Mouse (Mus musculus): ENCODE data around the gene Xcl1. TPM values are rescaled to one million over a fixed set of nuclear protein-coding genes. Genes with fewer than 3 reads are reported as not detected.
"Not testable (repeated sequence)": the region's sequence is repeated elsewhere in the genome, so short reads cannot be mapped to it uniquely, and the experiment has no call there.

Gene Xcl1
- polyA plus RNA-seq (2014; fragmentation: Nextera tagmentation; extraction: Ambion mirVana) = not detected in 2 replicates

GRCm38 (mm10) chr1:164935477-164936044 is at the start of gene Xcl1:
Xcl1 (minus strand) TSS chr1:164935527.
- no peak for ATAC-seq (replicated peaks; ENCODE audit: insufficient number of reproducible peaks, low FRiP score, low TSS enrichment, low read depth)
- Histone ChIP-seq H3K27ac (replicated peaks; ENCODE audit: low read depth, low read length) (no peak within 1 kb of the TSS), H3K4me2 (ENCODE audit: low read depth, low read length) (no peak within 1 kb of the TSS), H3K27me3 (ENCODE audit: control insufficient read depth, insufficient read depth, low read length) (no peaks in the 10 kb centered on the region), H3K36me3 (replicated peaks; ENCODE audit: control insufficient read depth, insufficient read depth, low read depth, low read length) (no peaks in the 10 kb centered on the region), H3K4me3 (ENCODE audit: low read depth, low read length) (no peak within 1 kb of the TSS), H3K9me3 (replicated peaks; ENCODE audit: control insufficient read depth, low read length) (no peaks in the 10 kb centered on the region), H3K4me1 (ENCODE audit: control insufficient read depth, insufficient read depth, low read length) (no peaks in the 10 kb centered on the region), H3K9ac (replicated peaks; ENCODE audit: low read length) (no peak within 1 kb of the TSS)
- no peak for DNase-seq (ENCODE audit: low spot score)
- WGBS = 79% methylated on average over 9 of the region's 9 CpGs

GRCm38 (mm10) chr1:164984681-164985080 is 49.4 kb upstream of the Xcl1 start:
- not testable (repeated sequence) for H3K36me3 ChIP-seq (replicated peaks; ENCODE audit: control insufficient read depth, insufficient read depth, low read depth, low read length); H3K9ac ChIP-seq (replicated peaks; ENCODE audit: low read length); ATAC-seq (replicated peaks; ENCODE audit: insufficient number of reproducible peaks, low FRiP score, low TSS enrichment, low read depth); H3K4me3 ChIP-seq (ENCODE audit: low read depth, low read length); H3K27ac ChIP-seq (replicated peaks; ENCODE audit: low read depth, low read length); H3K4me1 ChIP-seq (ENCODE audit: control insufficient read depth, insufficient read depth, low read length); H3K27me3 ChIP-seq (ENCODE audit: control insufficient read depth, insufficient read depth, low read length); DNase-seq (ENCODE audit: low spot score); H3K4me2 ChIP-seq (ENCODE audit: low read depth, low read length); H3K9me3 ChIP-seq (replicated peaks; ENCODE audit: control insufficient read depth, low read length)
- WGBS = 88% methylated on average over 9 of the region's 10 CpGs

DNA sequence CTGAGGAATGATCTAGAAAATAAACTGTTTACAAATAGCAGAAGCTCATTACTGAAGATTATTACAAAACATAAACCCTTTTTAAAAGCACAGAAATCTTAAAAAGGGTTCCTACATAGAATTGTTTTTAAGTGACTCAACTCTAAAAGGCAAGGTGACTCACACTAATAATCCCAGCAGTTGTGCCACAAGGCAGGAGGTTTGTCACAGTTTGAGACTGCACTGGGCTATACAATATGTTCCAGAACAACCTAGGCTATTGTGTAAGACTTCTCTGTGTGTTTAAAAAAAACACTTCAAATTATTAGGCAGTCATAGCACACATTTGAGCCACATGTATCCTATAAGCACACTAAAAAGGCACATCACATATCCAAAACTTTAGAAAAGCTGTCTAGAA is 42.0 kb upstream of the Xcl1 start:
- H3K27ac ChIP-seq (replicated peaks; ENCODE audit: low read depth, low read length) = no peak overlapping the region
- H3K9me3 ChIP-seq (replicated peaks; ENCODE audit: control insufficient read depth, low read length) = no peaks in the 10 kb centered on the region
- no peaks in the 10 kb centered on the region for H3K27me3 ChIP-seq (ENCODE audit: control insufficient read depth, insufficient read depth, low read length)
- DNase-seq (ENCODE audit: low spot score) (no peak), ATAC-seq (replicated peaks; ENCODE audit: insufficient number of reproducible peaks, low FRiP score, low TSS enrichment, low read depth) (no peak)
- H3K9ac ChIP-seq (replicated peaks; ENCODE audit: low read length) = no peak overlapping the region
- no peaks in the 10 kb centered on the region for H3K4me1 ChIP-seq (ENCODE audit: control insufficient read depth, insufficient read depth, low read length)
- no peak overlapping the region for H3K4me2 ChIP-seq (ENCODE audit: low read depth, low read length)
- no peak overlapping the region for H3K4me3 ChIP-seq (ENCODE audit: low read depth, low read length)
- H3K36me3 ChIP-seq (replicated peaks; ENCODE audit: control insufficient read depth, insufficient read depth, low read depth, low read length) = no peaks in the 10 kb centered on the region

- Histone ChIP-seq H3K36me3 (replicated peaks; ENCODE audit: control insufficient read depth, insufficient read depth, low read depth, low read length) (no peaks in the 10 kb centered on the region), H3K27ac (replicated peaks; ENCODE audit: low read depth, low read length) (no peak overlapping the region), H3K27me3 (ENCODE audit: control insufficient read depth, insufficient read depth, low read length) (no peaks in the 10 kb centered on the region), H3K4me1 (ENCODE audit: control insufficient read depth, insufficient read depth, low read length) (no peaks in the 10 kb centered on the region), H3K4me3 (ENCODE audit: low read depth, low read length) (no peak overlapping the region), H3K4me2 (ENCODE audit: low read depth, low read length) (no peak overlapping the region), H3K9ac (replicated peaks; ENCODE audit: low read length) (no peak overlapping the region), H3K9me3 (replicated peaks; ENCODE audit: control insufficient read depth, low read length) (no peaks in the 10 kb centered on the region)
- ATAC-seq (replicated peaks; ENCODE audit: insufficient number of reproducible peaks, low FRiP score, low TSS enrichment, low read depth) (no peak), DNase-seq (ENCODE audit: low spot score) (no peak)
- WGBS = 87% methylated on average over 7 of the region's 7 CpGs
These were observed 40.4 kb upstream of the Xcl1 start for GRCm38 (mm10) chr1:164975729-164976128.

GRCm38 (mm10) chr1:164975276-164975675 is 39.9 kb upstream of the Xcl1 start:
- WGBS = 80% methylated on average over 3 of the region's 3 CpGs
- no peaks in the 10 kb centered on the region for H3K4me1 ChIP-seq (ENCODE audit: control insufficient read depth, insufficient read depth, low read length)

GRCm38 (mm10) chr1:164973790-164974189 is 38.5 kb upstream of the Xcl1 start:
- no peak for ATAC-seq (replicated peaks; ENCODE audit: insufficient number of reproducible peaks, low FRiP score, low TSS enrichment, low read depth)
- Histone ChIP-seq H3K27ac (replicated peaks; ENCODE audit: low read depth, low read length) (no peak overlapping the region), H3K4me1 (ENCODE audit: control insufficient read depth, insufficient read depth, low read length) (no peaks in the 10 kb centered on the region), H3K9me3 (replicated peaks; ENCODE audit: control insufficient read depth, low read length) (no peaks in the 10 kb centered on the region), H3K4me2 (ENCODE audit: low read depth, low read length) (no peak overlapping the region), H3K27me3 (ENCODE audit: control insufficient read depth, insufficient read depth, low read length) (no peaks in the 10 kb centered on the region), H3K9ac (replicated peaks; ENCODE audit: low read length) (no peak overlapping the region), H3K36me3 (replicated peaks; ENCODE audit: control insufficient read depth, insufficient read depth, low read depth, low read length) (no peaks in the 10 kb centered on the region), H3K4me3 (ENCODE audit: low read depth, low read length) (no peak overlapping the region)
- DNase-seq (ENCODE audit: low spot score) = peak; percentile 5
- WGBS = 26% methylated on average over 3 of the region's 3 CpGs

More at GRCm38 (mm10) chr1:164975276-164975675, 39.9 kb upstream of the Xcl1 start:
- Histone ChIP-seq H3K4me3 (ENCODE audit: low read depth, low read length) (no peak overlapping the region), H3K27ac (replicated peaks; ENCODE audit: low read depth, low read length) (no peak overlapping the region), H3K36me3 (replicated peaks; ENCODE audit: control insufficient read depth, insufficient read depth, low read depth, low read length) (no peaks in the 10 kb centered on the region), H3K9ac (replicated peaks; ENCODE audit: low read length) (no peak overlapping the region), H3K27me3 (ENCODE audit: control insufficient read depth, insufficient read depth, low read length) (no peaks in the 10 kb centered on the region), H3K4me2 (ENCODE audit: low read depth, low read length) (no peak overlapping the region), H3K9me3 (replicated peaks; ENCODE audit: control insufficient read depth, low read length) (no peaks in the 10 kb centered on the region)
- no peak for DNase-seq (ENCODE audit: low spot score)
- no peak for ATAC-seq (replicated peaks; ENCODE audit: insufficient number of reproducible peaks, low FRiP score, low TSS enrichment, low read depth)

DNA sequence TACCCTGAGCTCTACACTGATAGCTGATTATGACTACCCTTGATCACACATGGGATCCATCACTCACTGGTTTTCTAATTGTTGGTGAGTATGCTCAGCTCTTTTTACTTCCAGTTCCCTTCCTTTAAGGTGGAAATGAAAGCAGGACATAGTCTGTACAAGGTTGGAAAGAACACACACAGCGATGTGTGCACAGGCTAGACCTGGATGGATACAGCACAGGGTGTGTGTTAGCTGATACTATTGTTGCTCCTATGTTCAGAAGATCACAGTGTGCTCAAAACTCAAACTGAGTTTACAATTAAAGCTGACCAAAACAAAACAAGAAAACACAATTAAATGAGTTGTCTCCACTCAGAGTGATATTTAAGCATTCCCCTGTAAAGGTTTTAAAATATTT is 38.0 kb upstream of the Xcl1 start:
- H3K4me3 ChIP-seq (ENCODE audit: low read depth, low read length) = no peak overlapping the region
- H3K27me3 ChIP-seq (ENCODE audit: control insufficient read depth, insufficient read depth, low read length) = no peaks in the 10 kb centered on the region
- H3K4me1 ChIP-seq (ENCODE audit: control insufficient read depth, insufficient read depth, low read length) = no peaks in the 10 kb centered on the region
- 86% methylated on average over 1 of the region's 1 CpGs for WGBS
- H3K36me3 ChIP-seq (replicated peaks; ENCODE audit: control insufficient read depth, insufficient read depth, low read depth, low read length) = no peaks in the 10 kb centered on the region
- H3K9ac ChIP-seq (replicated peaks; ENCODE audit: low read length) = no peak overlapping the region
- DNase-seq (ENCODE audit: low spot score) = no peak
- no peak for ATAC-seq (replicated peaks; ENCODE audit: insufficient number of reproducible peaks, low FRiP score, low TSS enrichment, low read depth)
- H3K9me3 ChIP-seq (replicated peaks; ENCODE audit: control insufficient read depth, low read length) = no peaks in the 10 kb centered on the region
- no peak overlapping the region for H3K27ac ChIP-seq (replicated peaks; ENCODE audit: low read depth, low read length)
- H3K4me2 ChIP-seq (ENCODE audit: low read depth, low read length) = no peak overlapping the region

DNA sequence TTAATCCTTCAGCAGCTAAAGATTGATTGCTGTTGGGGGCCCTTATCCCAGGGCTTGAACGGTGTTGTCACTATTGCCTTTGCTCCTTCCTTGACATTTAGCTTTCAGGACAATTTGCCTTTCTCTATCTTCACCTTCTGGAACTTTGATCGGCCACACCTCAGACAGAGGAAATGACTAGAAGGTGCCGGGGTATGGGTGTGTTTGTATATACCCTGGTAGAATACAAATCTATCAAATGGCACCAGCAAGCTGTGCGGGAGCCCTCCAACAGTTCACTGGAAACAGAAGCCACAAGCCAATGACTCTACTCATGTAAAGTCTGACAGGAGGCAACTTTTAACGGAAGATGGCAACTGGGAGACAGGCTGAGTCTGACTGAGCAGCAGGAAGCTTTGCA is 37.4 kb upstream of the Xcl1 start:
- ATAC-seq (replicated peaks; ENCODE audit: insufficient number of reproducible peaks, low FRiP score, low TSS enrichment, low read depth) = no peak
- H3K27ac ChIP-seq (replicated peaks; ENCODE audit: low read depth, low read length) = no peak overlapping the region
- 92% methylated on average over 5 of the region's 5 CpGs for WGBS

More for the DNA sequence above, 37.4 kb upstream of the Xcl1 start:
- Histone ChIP-seq H3K36me3 (replicated peaks; ENCODE audit: control insufficient read depth, insufficient read depth, low read depth, low read length) (no peaks in the 10 kb centered on the region), H3K9ac (replicated peaks; ENCODE audit: low read length) (no peak overlapping the region), H3K9me3 (replicated peaks; ENCODE audit: control insufficient read depth, low read length) (no peaks in the 10 kb centered on the region), H3K4me1 (ENCODE audit: control insufficient read depth, insufficient read depth, low read length) (no peaks in the 10 kb centered on the region), H3K4me2 (ENCODE audit: low read depth, low read length) (no peak overlapping the region), H3K4me3 (ENCODE audit: low read depth, low read length) (no peak overlapping the region), H3K27me3 (ENCODE audit: control insufficient read depth, insufficient read depth, low read length) (no peaks in the 10 kb centered on the region)
- no peak for DNase-seq (ENCODE audit: low spot score)
